Mouse (Mus musculus): ENCODE results near the gene Lrrc75a.
A peak's percentile ranks its signal among the peaks of the same experiment; 100 is the strongest.

- TF ChIP-seq GATA1 (IDR thresholded peaks at IDR 0.05; ENCODE audit: low read depth, low read length), result no peak
- no peak for TF ChIP-seq EP300 (IDR thresholded peaks at IDR 0.05; ENCODE audit: low read depth in 1 of 2, low read length in 2 of 2)
- no peak for TF ChIP-seq RAD21 (IDR thresholded peaks at IDR 0.05; ENCODE audit: low read depth, low read length)
- TF ChIP-seq CTCF (IDR thresholded peaks at IDR 0.05 in 2 of 3, conservative IDR thresholded peaks at IDR 0.05 in 1 of 3; ENCODE audit: control insufficient read depth in 1 of 3, insufficient read depth in 1 of 3, low read depth in 2 of 3, low read length in 3 of 3, poor library complexity in 1 of 3, severe bottlenecking in 1 of 3), result peak in 2 of 3 experiments; percentile 9 to 32; a peak in 2 of 6 replicates
- TF ChIP-seq TAL1 (IDR thresholded peaks at IDR 0.05; ENCODE audit: low read length), result no peak
- TF ChIP-seq RCOR1 (IDR thresholded peaks at IDR 0.05; ENCODE audit: low read depth, low read length), result no peak
- no peak for TF ChIP-seq GABPA (IDR thresholded peaks at IDR 0.05; ENCODE audit: low read depth, low read length)
- no peak for TF ChIP-seq CHD2 (IDR thresholded peaks at IDR 0.05; ENCODE audit: low read length)
Measured at GRCm38 (mm10) chr11:62621586-62622283, 26.6 kb downstream of the Lrrc75a start.
